Mouse (Mus musculus) testis, adult 2 months (tissue): Measurements from ENCODE around the gene Tmem255b.

ENCODE experiments used
- CTCF ChIP-seq: fragments of 200-500 bp; IDR thresholded peaks from 2 replicates; pipeline ENCODE4 v1.5.1; 2012; ENCODE audit warnings: low read depth, mild to moderate bottlenecking, inconsistent platforms, low read length, moderate library complexity; ENCODE audit not compliant: control insufficient read depth, insufficient read depth, insufficient replicate concordance
- POLR2A ChIP-seq: fragments of 200-500 bp; IDR thresholded peaks from 2 replicates; pipeline ENCODE4 v1.6.1; 2012; ENCODE audit warnings: low read depth, mild to moderate bottlenecking, inconsistent platforms, low read length, moderate library complexity; ENCODE audit not compliant: control insufficient read depth

GRCm38 (mm10) chr8:13437531-13437930 lies 2.5 kb downstream of the Tmem255b start:
- TF ChIP-seq CTCF, result no peak
- TF ChIP-seq POLR2A, result no peak
